Mouse (Mus musculus): ENCODE data around the gene Zbtb37.

Zbtb37 gene

GRCm38 (mm10) chr1:160978071-160978735, 56.4 kb downstream of the Zbtb37 start, which contains the start of gene Serpinc1:
TSS of gene Serpinc1 (plus strand) at chr1:160978585.
- no peak for DNase-seq (ENCODE audit: low spot score)

- no peak for DNase-seq (ENCODE audit: low spot score)
Measured at GRCm38 (mm10) chr1:160968643-160969042, 66.0 kb downstream of the Zbtb37 start.

DNA sequence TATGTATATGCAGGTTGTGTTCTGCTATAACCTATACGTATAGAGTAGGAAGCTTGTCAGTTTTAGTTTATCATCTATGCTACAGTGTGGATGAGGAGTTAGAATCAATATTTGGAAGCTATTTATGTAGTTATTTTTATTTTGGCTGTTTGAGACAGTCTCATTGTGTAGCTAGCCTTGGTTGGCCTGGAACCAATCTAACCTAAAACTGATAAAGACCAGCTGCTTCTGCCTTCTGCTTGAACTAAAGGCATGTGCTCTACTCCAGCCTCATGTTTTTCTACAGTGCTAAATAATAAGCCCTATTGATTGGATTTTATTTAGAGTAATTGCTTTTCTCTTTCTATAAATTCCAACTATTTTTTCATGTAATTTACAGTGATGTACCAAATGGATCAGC, 67.4 kb downstream of the Zbtb37 start:
- no peak for DNase-seq (ENCODE audit: low spot score)

- DNase-seq (ENCODE audit: low spot score) = no peak
Measured at GRCm38 (mm10) chr1:160963199-160963598, 71.5 kb downstream of the Zbtb37 start.
